Mouse (Mus musculus) retina, postnatal 7 days (tissue): ENCODE data around the gene Kctd19.

ENCODE experiments used
- DNase-seq: peaks from one replicate; pipeline ENCODE4 v3.0.0-alpha.2; 2012; ENCODE audit warnings: low read depth, low spot score

Kctd19 gene

GRCm38 (mm10) chr8:105336373-105337130 lies 76.8 kb downstream of the Kctd19 start:
- no peak for DNase-seq
